Mouse (Mus musculus) small intestine, adult 2 months (tissue): ENCODE results near the gene Srrd. TPM values are rescaled to one million over a fixed set of nuclear protein-coding genes. Genes with fewer than 3 reads are reported as not detected.

Source experiments
- H3K27ac ChIP-seq: fragments of 200-500 bp; 2 replicates; pipeline ENCODE4 v1.5.1; 2012; ENCODE audit warnings: low read depth, low read length, control low read depth, inconsistent platforms; ENCODE audit not compliant: insufficient read depth
- H3K27me3 ChIP-seq: fragments of 200-500 bp; 2 replicates; pipeline ENCODE4 v1.6.1; 2012; ENCODE audit warnings: mild to moderate bottlenecking, moderate library complexity, low read length, inconsistent platforms; ENCODE audit not compliant: control insufficient read depth, insufficient read depth
- H3K36me3 ChIP-seq: fragments of 200-500 bp; 2 replicates; pipeline ENCODE4 v1.6.1; 2012; ENCODE audit warnings: mild to moderate bottlenecking, low read length, control low read depth, inconsistent platforms; ENCODE audit not compliant: control insufficient read depth, insufficient read depth
- H3K4me1 ChIP-seq: fragments of 200-500 bp; 2 replicates; pipeline ENCODE4 v1.6.1; 2012; ENCODE audit warnings: low read length, inconsistent platforms, mixed read lengths; ENCODE audit not compliant: control insufficient read depth, insufficient read depth, insufficient read length
- H3K4me3 ChIP-seq: fragments of 200-500 bp; 2 replicates; pipeline ENCODE4 v1.5.1; 2012; ENCODE audit warnings: low read depth, mild to moderate bottlenecking, control low read depth, inconsistent platforms, low read length, moderate library complexity
- CTCF ChIP-seq: fragments of 200-500 bp; IDR thresholded peaks from 2 replicates; pipeline ENCODE4 v1.5.1; 2012; ENCODE audit warnings: low read depth, mild to moderate bottlenecking, control low read depth, inconsistent platforms, low read length, moderate library complexity, mixed read lengths; ENCODE audit not compliant: insufficient replicate concordance, insufficient read length; ENCODE audit errors: extremely low read depth
- POLR2A ChIP-seq: fragments of 200-500 bp; IDR thresholded peaks from 2 replicates; pipeline ENCODE4 v1.6.1; 2012; ENCODE audit warnings: low read depth, mild to moderate bottlenecking, control low read depth, inconsistent platforms, low read length, moderate library complexity
- WGBS: fragments of 180-500 bp; shearing (Covaris S2); methylation state at CpG from one replicate; pipeline ENCODE4 v1.1.7; 2018; 5-methylcytosine and 5-hydroxymethylcytosine counted together
- polyA plus RNA-seq: library from polyadenylated mRNA; depleted of rRNA; stranded (reverse); fragments of >200 nt; gene quantifications from 2 replicates; pipeline ENCODE4 v1.2.3, GENCODE M21; 2012

Srrd gene
- polyA plus RNA-seq, 1 experiment, result 34.1 TPM

- Histone ChIP-seq H3K36me3 (peaks cover 26% of the 10 kb centered on the region), H3K4me3 (peak overlapping the region; percentile 88), H3K27me3 (no peaks in the 10 kb centered on the region), H3K4me1 (peaks cover 5% of the 10 kb centered on the region), H3K27ac (peak overlapping the region; percentile 1; the same call in 1 of the 2 replicates)
- WGBS, result 2% methylated on average over 30 of the region's 33 CpGs
- TF ChIP-seq POLR2A, result no peak
- no peak for TF ChIP-seq CTCF
These were observed 16.3 kb downstream of the Srrd start for GRCm38 (mm10) chr5:112326446-112327009.

DNA sequence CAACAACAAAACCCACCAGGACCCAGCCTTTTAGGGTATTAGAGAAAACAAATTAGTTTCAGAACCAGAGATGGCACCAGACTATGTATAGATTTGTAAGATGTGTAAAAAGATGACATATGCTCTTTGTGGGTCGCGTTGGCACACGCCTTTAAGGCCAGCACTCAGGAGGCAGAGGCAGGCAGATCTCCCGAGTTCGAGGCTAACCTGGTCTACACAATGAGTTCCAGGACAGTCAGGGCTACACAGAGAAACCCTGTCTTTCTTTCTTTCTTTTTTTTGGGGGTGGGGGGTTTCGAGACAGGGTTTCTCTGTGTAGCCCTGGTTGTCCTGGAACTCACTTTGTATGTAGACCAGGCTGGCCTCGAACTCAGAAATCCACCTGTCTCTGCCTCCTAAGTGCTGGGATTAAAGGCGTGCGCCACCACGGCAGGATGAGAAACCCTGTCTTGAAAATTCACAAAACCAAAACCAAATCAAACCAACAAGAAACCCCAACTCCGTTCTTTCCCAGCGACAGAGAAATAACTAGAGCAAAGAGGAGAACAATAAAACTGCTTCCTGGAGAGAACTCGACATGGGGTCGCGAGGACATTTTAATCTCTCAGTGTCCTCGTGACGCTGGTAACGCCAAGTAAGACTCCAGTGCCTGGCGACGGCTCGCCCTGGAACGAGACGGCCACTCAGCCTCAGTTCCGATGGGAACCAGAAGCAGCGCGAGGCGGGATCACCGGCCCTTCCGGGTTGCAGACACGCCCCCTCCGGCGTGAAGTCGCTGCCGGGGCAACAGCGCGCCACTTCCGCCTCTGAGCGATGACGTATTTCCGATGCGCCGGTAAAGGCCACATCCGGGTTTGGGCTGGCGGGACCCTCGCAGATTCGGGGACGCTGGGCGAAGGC, 17.0 kb downstream of the Srrd start, which contains the start of gene Tfip11:
Tfip11 (plus strand) TSS at position 813 of the 900 bp plus-strand sequence.
- Histone ChIP-seq H3K36me3 (peaks cover 18% of the 10 kb centered on the region), H3K27me3 (no peaks in the 10 kb centered on the region), H3K4me3 (peak within 1 kb of the TSS; percentile 88), H3K4me1 (peaks cover 5% of the 10 kb centered on the region), H3K27ac (peak within 1 kb of the TSS; percentile 77)
- WGBS, result 4% methylated on average over 48 of the region's 48 CpGs
- TF ChIP-seq POLR2A (peak; percentile 50; the same call in 1 of the 2 replicates), CTCF (no peak)

- TF ChIP-seq POLR2A (no peak), CTCF (no peak)
- H3K27ac ChIP-seq, result peak overlapping the region; percentile 77
- 6% methylated on average over 24 of the region's 24 CpGs for WGBS
These were observed 17.9 kb downstream of the Srrd start for GRCm38 (mm10) chr5:112324637-112325545.

DNA sequence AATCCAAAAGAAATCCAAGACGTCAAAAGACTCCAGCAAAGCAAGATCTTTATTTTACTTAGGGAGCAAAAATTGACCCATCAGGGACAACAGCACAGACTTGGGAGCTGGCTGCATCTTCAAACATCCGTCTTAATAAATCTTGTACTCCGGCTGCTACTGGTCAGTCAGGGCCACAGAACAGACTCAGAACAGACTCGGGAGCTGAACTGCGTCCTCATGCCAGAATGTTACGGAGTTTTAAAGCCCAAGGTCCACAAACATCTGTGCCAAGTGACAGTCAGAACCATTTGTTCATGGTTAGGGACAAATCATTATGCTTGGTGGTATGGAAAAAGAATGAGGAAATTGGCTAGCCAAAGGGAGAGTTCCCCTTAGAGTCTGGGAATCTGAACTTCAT, 19.6 kb downstream of the Srrd start:
- H3K36me3 ChIP-seq, result peaks cover 2% of the 10 kb centered on the region; the same call in 1 of the 2 replicates
- H3K4me1 ChIP-seq, result peaks cover 5% of the 10 kb centered on the region
- TF ChIP-seq CTCF (no peak), POLR2A (no peak)
- no peak overlapping the region for H3K4me3 ChIP-seq
- H3K27me3 ChIP-seq, result no peaks in the 10 kb centered on the region
- 86% methylated on average over 6 of the region's 6 CpGs for WGBS
- no peak overlapping the region for H3K27ac ChIP-seq

More at GRCm38 (mm10) chr5:112324637-112325545, 17.9 kb downstream of the Srrd start:
- Histone ChIP-seq H3K36me3 (peaks cover 10% of the 10 kb centered on the region), H3K4me1 (peaks cover 5% of the 10 kb centered on the region), H3K27me3 (no peaks in the 10 kb centered on the region), H3K4me3 (peak overlapping the region; percentile 51)

- TF ChIP-seq CTCF (no peak), POLR2A (no peak)
- no peak overlapping the region for H3K27ac ChIP-seq
These were observed 21.5 kb downstream of the Srrd start for GRCm38 (mm10) chr5:112321376-112321775.

GRCm38 (mm10) chr5:112320936-112321335, 21.9 kb downstream of the Srrd start:
- Histone ChIP-seq H3K27ac (no peak overlapping the region), H3K36me3 (no peaks in the 10 kb centered on the region), H3K27me3 (no peaks in the 10 kb centered on the region), H3K4me3 (no peak overlapping the region), H3K4me1 (peaks cover 5% of the 10 kb centered on the region)
- TF ChIP-seq CTCF, result no peak
- no peak for TF ChIP-seq POLR2A
- WGBS, result 62% methylated on average over 6 of the region's 6 CpGs

More at GRCm38 (mm10) chr5:112321376-112321775, 21.5 kb downstream of the Srrd start:
- no peak overlapping the region for H3K4me3 ChIP-seq
- peaks cover 5% of the 10 kb centered on the region for H3K4me1 ChIP-seq
- WGBS, result 79% methylated on average over 4 of the region's 4 CpGs
- H3K36me3 ChIP-seq, result no peaks in the 10 kb centered on the region
- H3K27me3 ChIP-seq, result no peaks in the 10 kb centered on the region
